Mouse (Mus musculus) heart, adult 2 months (tissue): ENCODE data around the gene Btbd35f23. TPM values are rescaled to one million over a fixed set of nuclear protein-coding genes. Genes with fewer than 3 reads are reported as not detected.
"Not testable (repeated sequence)": the region's sequence is repeated elsewhere in the genome, so short reads cannot be mapped to it uniquely, and the experiment has no call there.

ENCODE experiments used
- DNase-seq, 2 experiments: peaks; one replicate each; pipeline ENCODE4 v3.0.0; 2021
- H3K27ac ChIP-seq: fragments of 200-600 bp; 2 replicates; pipeline ENCODE4 v1.8.1; 2022
- H3K27me3 ChIP-seq: fragments of 200-500 bp; 2 replicates; pipeline ENCODE4 v1.6.1; 2012; ENCODE audit warnings: mild to moderate bottlenecking, low read length, inconsistent platforms, mixed read lengths; ENCODE audit not compliant: control insufficient read depth, insufficient read depth
- H3K36me3 ChIP-seq: fragments of 200-500 bp; 2 replicates; pipeline ENCODE4 v1.6.1; 2012; ENCODE audit warnings: low read length, inconsistent platforms; ENCODE audit not compliant: control insufficient read depth, insufficient read depth
- H3K4me1 ChIP-seq: fragments of 200-500 bp; 2 replicates; pipeline ENCODE4 v1.6.1; 2011; ENCODE audit warnings: low read length; ENCODE audit not compliant: control insufficient read depth, insufficient read depth
- H3K4me3 ChIP-seq: fragments of 200-600 bp; 2 replicates; pipeline ENCODE4 v1.8.1; 2022
- H3K79me2 ChIP-seq: fragments of 200-500 bp; replicated peaks from 2 replicates; pipeline ENCODE4 v1.6.1; 2012; ENCODE audit warnings: mild to moderate bottlenecking, inconsistent platforms, low read length, moderate library complexity, mixed read lengths; ENCODE audit not compliant: control insufficient read depth, insufficient read depth
- H3K9ac ChIP-seq: fragments of 200-500 bp; 2 replicates; pipeline ENCODE4 v1.6.1; 2012; ENCODE audit warnings: low read depth, mild to moderate bottlenecking, control low read depth, inconsistent platforms, low read length, mixed read lengths
- WGBS: fragments of 180-500 bp; shearing (Covaris S2); methylation state at CpG from one replicate; pipeline ENCODE4 v1.1.7; 2018; 5-methylcytosine and 5-hydroxymethylcytosine counted together
- intact Hi-C: fragments of 180-260 bp; cut with DNase I; formaldehyde crosslinking; loops from one replicate; pipeline ENCODE4 v1.15.1; 2025
- long read RNA-seq: library from polyadenylated mRNA; stranded (forward); transcript quantifications from one replicate; pipeline ENCODE4 v2.0.0, GENCODE M21; 2021
- polyA plus RNA-seq: library from polyadenylated mRNA; depleted of rRNA; stranded (reverse); fragments of >200 nt; gene quantifications from 2 replicates; pipeline ENCODE4 v1.2.3, GENCODE M21; 2012; rRNA removed
- total RNA-seq, 2 experiments: library from RNA; stranded (reverse); gene quantifications; 2 replicates each; pipeline ENCODE4 v1.2.3; 2021

The Btbd35f23 gene
- total RNA-seq: not detected
- not detected in 2 replicates for polyA plus RNA-seq
- long read RNA-seq: 0 reads

- H3K27me3 ChIP-seq, H3K27ac ChIP-seq, H3K4me1 ChIP-seq, H3K9ac ChIP-seq, intact Hi-C loops, DNase-seq, H3K79me2 ChIP-seq, H3K36me3 ChIP-seq, H3K4me3 ChIP-seq: not testable (repeated sequence)
- 82% methylated on average over 1 of the region's 2 CpGs for WGBS
Measured at GRCm38 (mm10) chrX:3076575-3076974, at the start of gene Btbd35f23. Gene Btbd35f23, plus strand, starts transcription at chrX:3076875.

Other genes starting within 250 kb of the Btbd35f23 start
- not detected for gene Btbd35f24, start 119.0 kb downstream of the Btbd35f23 start, total RNA-seq
- gene Btbd35f24, start 119.0 kb downstream of the Btbd35f23 start, polyA plus RNA-seq: not detected in 2 replicates